Mouse (Mus musculus): ENCODE results near the gene Tex13a. TPM values are rescaled to one million over a fixed set of nuclear protein-coding genes. Genes with fewer than 3 reads are reported as not detected.

Tex13a gene
- not detected in 2 replicates for total RNA-seq (2015; ENCODE audit: low replicate concordance)
- total RNA-seq (2017; ENCODE audit: low replicate concordance): not detected in 2 replicates

- ATAC-seq (replicated peaks; ENCODE audit: low FRiP score, poor library complexity, severe bottlenecking): no peak
Measured at GRCm38 (mm10) chrX:138209480-138209879, at the start of gene Tex13a. Gene Tex13a (minus strand): TSS chrX:138209580.

DNA sequence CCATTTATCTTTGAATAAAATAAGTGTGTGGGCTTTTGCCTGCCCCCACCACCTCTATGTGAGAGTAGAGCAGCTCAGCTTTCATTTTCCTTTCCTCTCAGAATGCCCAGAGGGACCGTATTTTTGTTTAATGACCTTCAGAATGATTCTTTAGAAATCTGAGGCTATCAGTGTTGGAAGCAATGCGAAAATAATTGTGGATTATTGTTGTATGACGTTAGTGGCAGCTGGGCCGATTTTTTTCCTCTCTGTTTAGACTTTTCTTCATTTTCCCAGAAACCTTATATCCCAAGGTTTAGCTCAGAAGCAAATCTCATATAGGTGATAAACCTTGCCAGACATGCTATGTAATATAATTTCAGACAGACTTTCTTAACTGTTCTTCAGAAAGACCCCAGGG, 25.2 kb upstream of the Tex13a start:
- ATAC-seq (replicated peaks; ENCODE audit: low FRiP score, poor library complexity, severe bottlenecking): no peak

- no peak for ATAC-seq (replicated peaks; ENCODE audit: low FRiP score, poor library complexity, severe bottlenecking)
Measured at GRCm38 (mm10) chrX:138170146-138170545, 39.2 kb downstream of the Tex13a start.

Data from erythroid progenitor cell, adult 5-6 weeks (primary cell).